Mouse (Mus musculus): ENCODE data around the gene Man1c1. TPM values are rescaled to one million over a fixed set of nuclear protein-coding genes. Genes with fewer than 3 reads are reported as not detected.

Man1c1 gene
- polyA plus RNA-seq, 1 experiment, result 6.7 TPM

GRCm38 (mm10) chr4:134626350-134626749 is 77.7 kb downstream of the Man1c1 start:
- no peaks in the 10 kb centered on the region for H3K36me3 ChIP-seq (ENCODE audit: control insufficient read depth, insufficient read depth)
- H3K27me3 ChIP-seq (ENCODE audit: control insufficient read depth, insufficient read depth, insufficient read length), result no peaks in the 10 kb centered on the region
- H3ac ChIP-seq (ENCODE audit: control insufficient read depth, insufficient read length, low read depth), result no peak overlapping the region
- H3K79me2 ChIP-seq (ENCODE audit: control insufficient read depth, insufficient read depth), result no peaks in the 10 kb centered on the region
- H3K79me3 ChIP-seq (ENCODE audit: low read depth), result no peaks in the 10 kb centered on the region
- H3K4me3 ChIP-seq (ENCODE audit: insufficient read depth, poor library complexity, severe bottlenecking), result no peak overlapping the region
- no peak for TF ChIP-seq CEBPB (IDR thresholded peaks at IDR 0.05; ENCODE audit: low read depth)
- no peak for TF ChIP-seq CTCF (IDR thresholded peaks at IDR 0.05; ENCODE audit: control insufficient read depth, insufficient read depth, insufficient read length)
- TF ChIP-seq MAX (IDR thresholded peaks at IDR 0.05), result no peak
- no peak for TF ChIP-seq MYOD1 (IDR thresholded peaks at IDR 0.05; ENCODE audit: control insufficient read depth, insufficient read length, low read depth)
- no peak for TF ChIP-seq USF1 (IDR thresholded peaks at IDR 0.05; ENCODE audit: low read depth)
- no peak for TF ChIP-seq FOSL1 (IDR thresholded peaks at IDR 0.05; ENCODE audit: insufficient read depth, low read length, poor library complexity, severe bottlenecking)
- no peak for TF ChIP-seq MYOG (IDR thresholded peaks at IDR 0.05; ENCODE audit: control insufficient read depth, extremely low read depth, insufficient read length)

GRCm38 (mm10) chr4:134624109-134624862 is 79.8 kb downstream of the Man1c1 start:
- H3K36me3 ChIP-seq (ENCODE audit: control insufficient read depth, insufficient read depth), result no peaks in the 10 kb centered on the region
- no peaks in the 10 kb centered on the region for H3K79me3 ChIP-seq (ENCODE audit: low read depth)
- no peaks in the 10 kb centered on the region for H3K27me3 ChIP-seq (ENCODE audit: control insufficient read depth, insufficient read depth, insufficient read length)
- H3K4me3 ChIP-seq (ENCODE audit: insufficient read depth, poor library complexity, severe bottlenecking), result no peak overlapping the region
- no peaks in the 10 kb centered on the region for H3K79me2 ChIP-seq (ENCODE audit: control insufficient read depth, insufficient read depth)
- TF ChIP-seq USF1 (IDR thresholded peaks at IDR 0.05; ENCODE audit: low read depth), result no peak
- no peak for TF ChIP-seq CEBPB (IDR thresholded peaks at IDR 0.05; ENCODE audit: low read depth)
- TF ChIP-seq MAX (IDR thresholded peaks at IDR 0.05), result no peak
- TF ChIP-seq MYOG (IDR thresholded peaks at IDR 0.05; ENCODE audit: control insufficient read depth, extremely low read depth, insufficient read length), result no peak
- no peak for TF ChIP-seq MYOD1 (IDR thresholded peaks at IDR 0.05; ENCODE audit: control insufficient read depth, insufficient read length, low read depth)
- TF ChIP-seq FOSL1 (IDR thresholded peaks at IDR 0.05; ENCODE audit: insufficient read depth, low read length, poor library complexity, severe bottlenecking), result no peak
- no peak for TF ChIP-seq CTCF (IDR thresholded peaks at IDR 0.05; ENCODE audit: control insufficient read depth, insufficient read depth, insufficient read length)
- no peak overlapping the region for H3ac ChIP-seq (ENCODE audit: control insufficient read depth, insufficient read length, low read depth)

GRCm38 (mm10) chr4:134621695-134622094 is 82.4 kb downstream of the Man1c1 start:
- Histone ChIP-seq H3K79me2 (ENCODE audit: control insufficient read depth, insufficient read depth) (no peaks in the 10 kb centered on the region), H3ac (ENCODE audit: control insufficient read depth, insufficient read length, low read depth) (no peak overlapping the region), H3K36me3 (ENCODE audit: control insufficient read depth, insufficient read depth) (no peaks in the 10 kb centered on the region), H3K27me3 (ENCODE audit: control insufficient read depth, insufficient read depth, insufficient read length) (no peaks in the 10 kb centered on the region), H3K79me3 (ENCODE audit: low read depth) (no peaks in the 10 kb centered on the region), H3K4me3 (ENCODE audit: insufficient read depth, poor library complexity, severe bottlenecking) (no peak overlapping the region)
- no peak for TF ChIP-seq CTCF (IDR thresholded peaks at IDR 0.05; ENCODE audit: control insufficient read depth, insufficient read depth, insufficient read length)
- no peak for TF ChIP-seq MYOG (IDR thresholded peaks at IDR 0.05; ENCODE audit: control insufficient read depth, extremely low read depth, insufficient read length)
- TF ChIP-seq MYOD1 (IDR thresholded peaks at IDR 0.05; ENCODE audit: control insufficient read depth, insufficient read length, low read depth), result no peak
- no peak for TF ChIP-seq FOSL1 (IDR thresholded peaks at IDR 0.05; ENCODE audit: insufficient read depth, low read length, poor library complexity, severe bottlenecking)
- no peak for TF ChIP-seq MAX (IDR thresholded peaks at IDR 0.05)
- TF ChIP-seq CEBPB (IDR thresholded peaks at IDR 0.05; ENCODE audit: low read depth), result no peak
- no peak for TF ChIP-seq USF1 (IDR thresholded peaks at IDR 0.05; ENCODE audit: low read depth)

DNA sequence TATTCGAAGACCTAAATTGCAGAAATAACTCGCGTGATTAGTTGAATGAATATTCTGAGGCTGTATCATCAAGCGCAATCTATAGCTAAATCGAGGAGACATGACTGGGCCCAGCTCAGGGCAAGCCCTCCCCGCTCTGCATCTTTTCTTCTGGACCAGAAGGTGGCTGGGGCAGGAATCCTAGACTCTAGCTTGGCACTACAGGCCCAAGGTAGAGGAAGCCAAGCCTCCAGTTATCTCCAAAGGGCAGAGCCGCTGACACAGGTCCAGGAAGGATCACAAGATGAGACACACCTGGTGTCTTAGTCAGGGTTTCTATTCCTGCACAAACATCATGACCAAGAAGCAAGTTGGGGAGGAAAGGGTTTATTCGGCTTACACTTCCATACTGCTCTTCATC is 83.8 kb downstream of the Man1c1 start:
- TF ChIP-seq MYOG (IDR thresholded peaks at IDR 0.05; ENCODE audit: control insufficient read depth, extremely low read depth, insufficient read length) (no peak), USF1 (IDR thresholded peaks at IDR 0.05; ENCODE audit: low read depth) (no peak), CTCF (IDR thresholded peaks at IDR 0.05; ENCODE audit: control insufficient read depth, insufficient read depth, insufficient read length) (no peak), MAX (IDR thresholded peaks at IDR 0.05) (no peak), MYOD1 (IDR thresholded peaks at IDR 0.05; ENCODE audit: control insufficient read depth, insufficient read length, low read depth) (no peak)

GRCm38 (mm10) chr4:134619489-134619870 is 84.6 kb downstream of the Man1c1 start:
- Histone ChIP-seq H3ac (ENCODE audit: control insufficient read depth, insufficient read length, low read depth) (no peak overlapping the region), H3K79me2 (ENCODE audit: control insufficient read depth, insufficient read depth) (no peaks in the 10 kb centered on the region), H3K36me3 (ENCODE audit: control insufficient read depth, insufficient read depth) (no peaks in the 10 kb centered on the region), H3K4me3 (ENCODE audit: insufficient read depth, poor library complexity, severe bottlenecking) (no peak overlapping the region), H3K79me3 (ENCODE audit: low read depth) (no peaks in the 10 kb centered on the region), H3K27me3 (ENCODE audit: control insufficient read depth, insufficient read depth, insufficient read length) (no peaks in the 10 kb centered on the region)
- TF ChIP-seq MYOD1 (IDR thresholded peaks at IDR 0.05; ENCODE audit: control insufficient read depth, insufficient read length, low read depth) (no peak), CTCF (IDR thresholded peaks at IDR 0.05; ENCODE audit: control insufficient read depth, insufficient read depth, insufficient read length) (no peak), FOSL1 (IDR thresholded peaks at IDR 0.05; ENCODE audit: insufficient read depth, low read length, poor library complexity, severe bottlenecking) (no peak), MYOG (IDR thresholded peaks at IDR 0.05; ENCODE audit: control insufficient read depth, extremely low read depth, insufficient read length) (no peak), MAX (IDR thresholded peaks at IDR 0.05) (no peak), CEBPB (IDR thresholded peaks at IDR 0.05; ENCODE audit: low read depth) (no peak), USF1 (IDR thresholded peaks at IDR 0.05; ENCODE audit: low read depth) (no peak)

More for the DNA sequence above, 83.8 kb downstream of the Man1c1 start:
- no peaks in the 10 kb centered on the region for H3K36me3 ChIP-seq (ENCODE audit: control insufficient read depth, insufficient read depth)
- no peaks in the 10 kb centered on the region for H3K79me2 ChIP-seq (ENCODE audit: control insufficient read depth, insufficient read depth)
- no peak overlapping the region for H3K4me3 ChIP-seq (ENCODE audit: insufficient read depth, poor library complexity, severe bottlenecking)
- H3K79me3 ChIP-seq (ENCODE audit: low read depth), result no peaks in the 10 kb centered on the region
- no peak overlapping the region for H3ac ChIP-seq (ENCODE audit: control insufficient read depth, insufficient read length, low read depth)
- no peaks in the 10 kb centered on the region for H3K27me3 ChIP-seq (ENCODE audit: control insufficient read depth, insufficient read depth, insufficient read length)
